Mouse (Mus musculus): ENCODE data around the gene 1810037I17Rik.

GRCm38 (mm10) chr3:122915493-122915892, 8.5 kb upstream of the 1810037I17Rik start:
- no peak for TF ChIP-seq CTCF (IDR thresholded peaks at IDR 0.05; ENCODE audit: low read depth, low read length)
- TF ChIP-seq EP300 (IDR thresholded peaks at IDR 0.05; ENCODE audit: insufficient read depth, low read depth, low read length), result no peak
- no peak for TF ChIP-seq POLR2A (IDR thresholded peaks at IDR 0.05; ENCODE audit: insufficient read depth, low read length)

Data from ES-Bruce4 (cell line).